Mouse (Mus musculus) cerebellum, adult 2 months (tissue): ENCODE measurements around the gene Lmf1. TPM values are rescaled to one million over a fixed set of nuclear protein-coding genes. Genes with fewer than 3 reads are reported as not detected.
A peak's percentile ranks its signal among the peaks of the same experiment; 100 is the strongest.

Source experiments
- DNase-seq, 2 experiments: peaks; one replicate each; pipeline ENCODE4 v3.0.0; 2021
- H3K27ac ChIP-seq: fragments of 200-500 bp; 2 replicates; pipeline ENCODE4 v1.5.1; 2012; ENCODE audit warnings: low read length, control low read depth, inconsistent platforms; ENCODE audit not compliant: insufficient read depth
- H3K27me3 ChIP-seq: fragments of 200-500 bp; 2 replicates; pipeline ENCODE4 v1.6.1; 2012; ENCODE audit warnings: inconsistent platforms, mild to moderate bottlenecking, low read length, moderate library complexity; ENCODE audit not compliant: control insufficient read depth, insufficient read depth
- H3K4me1 ChIP-seq: fragments of 200-500 bp; 2 replicates; pipeline ENCODE4 v1.6.1; 2011; ENCODE audit warnings: low read length; ENCODE audit not compliant: control insufficient read depth, insufficient read depth
- H3K4me3 ChIP-seq: fragments of 200-500 bp; replicated peaks from 2 replicates; pipeline ENCODE3; 2011; ENCODE audit warnings: mild to moderate bottlenecking, low read depth, low read length, control low read depth; ENCODE audit not compliant: insufficient read depth
- CTCF ChIP-seq: fragments of 200-500 bp; IDR thresholded peaks from 2 replicates; pipeline ENCODE4 v1.5.1; 2011; ENCODE audit warnings: low read depth, mild to moderate bottlenecking, control low read depth, low read length, moderate library complexity, borderline replicate concordance; ENCODE audit not compliant: insufficient read depth
- POLR2A ChIP-seq: fragments of 200-500 bp; IDR thresholded peaks from 2 replicates; pipeline ENCODE4 v1.6.1; 2011; ENCODE audit warnings: low read length, control low read depth, borderline replicate concordance; ENCODE audit not compliant: insufficient read depth
- WGBS: fragments of 180-500 bp; shearing (Covaris S2); methylation state at CpG from one replicate; pipeline ENCODE4 v1.1.7; 2018; 5-methylcytosine and 5-hydroxymethylcytosine counted together
- polyA plus RNA-seq: library from polyadenylated mRNA; depleted of rRNA; stranded (reverse); fragments of >200 nt; gene quantifications from 2 replicates; pipeline ENCODE4 v1.2.3, GENCODE M21; 2012

Lmf1 gene
- polyA plus RNA-seq, 1 experiment: 19.1 TPM

GRCm38 (mm10) chr17:25565244-25565643 is 13.6 kb upstream of the Lmf1 start:
- Histone ChIP-seq H3K4me1 (peaks cover 5% of the 10 kb centered on the region), H3K4me3 (no peak overlapping the region)
- DNase-seq: peak; percentile 29 to 54

GRCm38 (mm10) chr17:25565860-25566600 is 12.9 kb upstream of the Lmf1 start:
- H3K4me3 ChIP-seq: no peak overlapping the region
- H3K4me1 ChIP-seq: peaks cover 5% of the 10 kb centered on the region; the same call in 1 of the 2 replicates
- no peak for DNase-seq
- 67% methylated on average over 17 of the region's 17 CpGs for WGBS
- TF ChIP-seq POLR2A (no peak), CTCF (no peak)
- H3K27me3 ChIP-seq: peaks cover under 1% of the 10 kb centered on the region; the same call in 1 of the 2 replicates
- no peak overlapping the region for H3K27ac ChIP-seq

More at GRCm38 (mm10) chr17:25565244-25565643, 13.6 kb upstream of the Lmf1 start:
- H3K27ac ChIP-seq: no peak overlapping the region
- 33% methylated on average over 6 of the region's 6 CpGs for WGBS
- TF ChIP-seq CTCF (no peak), POLR2A (no peak)
- H3K27me3 ChIP-seq: no peaks in the 10 kb centered on the region; the same call in 1 of the 2 replicates

GRCm38 (mm10) chr17:25567261-25567660 is 11.6 kb upstream of the Lmf1 start:
- H3K4me3 ChIP-seq: no peak overlapping the region
- WGBS: 61% methylated on average over 13 of the region's 13 CpGs
- H3K27ac ChIP-seq: no peak overlapping the region
- H3K27me3 ChIP-seq: peaks cover 1% of the 10 kb centered on the region; the same call in 1 of the 2 replicates
- H3K4me1 ChIP-seq: peaks cover 5% of the 10 kb centered on the region; the same call in 1 of the 2 replicates
- no peak for TF ChIP-seq POLR2A
- TF ChIP-seq CTCF: no peak
- no peak for DNase-seq

DNA sequence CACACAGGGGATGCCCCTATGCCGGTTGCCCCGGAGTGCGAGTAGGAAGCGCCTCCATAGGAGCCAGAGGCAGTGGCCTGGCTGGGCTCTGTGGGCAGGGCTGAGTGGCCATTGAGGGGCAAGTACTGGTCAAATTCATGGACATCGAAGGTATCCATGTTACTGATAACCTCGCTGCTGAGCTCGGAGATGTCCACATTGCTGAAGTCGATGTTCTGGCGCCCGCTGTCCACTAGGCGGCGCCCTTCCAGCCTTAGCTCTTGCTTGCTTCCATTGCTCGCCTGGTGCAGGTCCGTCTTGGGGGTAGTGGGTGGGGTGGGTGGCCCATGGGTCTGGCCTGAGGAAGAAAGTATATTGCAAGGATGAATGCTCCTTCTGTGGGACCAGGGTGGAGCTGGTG is 11.1 kb upstream of the Lmf1 start:
- no peak overlapping the region for H3K4me3 ChIP-seq
- H3K4me1 ChIP-seq: peaks cover 5% of the 10 kb centered on the region; the same call in 1 of the 2 replicates
- peak; percentile 91 for TF ChIP-seq CTCF
- TF ChIP-seq POLR2A: no peak
- DNase-seq: peak; percentile 53 to 69
- WGBS: 22% methylated on average over 14 of the region's 14 CpGs
- H3K27me3 ChIP-seq: peaks cover 1% of the 10 kb centered on the region; the same call in 1 of the 2 replicates
- no peak overlapping the region for H3K27ac ChIP-seq

DNA sequence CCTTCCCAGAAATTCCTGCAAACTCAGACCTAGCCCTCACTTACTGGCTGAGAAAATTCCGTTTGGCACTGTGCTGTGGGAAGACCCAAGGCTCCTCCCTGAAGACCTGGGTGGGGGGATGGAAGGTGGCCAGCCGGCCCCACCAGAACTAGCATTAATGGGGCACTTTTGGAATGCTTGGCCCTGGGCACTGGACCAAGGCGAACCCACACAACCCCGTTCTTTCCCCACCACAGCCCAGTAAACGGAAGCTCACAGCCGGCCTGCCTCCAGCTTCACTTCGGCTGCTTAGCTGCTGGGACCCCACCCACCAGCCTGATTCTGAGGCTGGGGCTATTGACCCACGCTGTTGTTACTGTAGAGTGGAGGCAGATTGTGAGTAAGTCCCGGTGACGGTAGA is 10.7 kb upstream of the Lmf1 start:
- Histone ChIP-seq H3K4me1 (peaks cover 5% of the 10 kb centered on the region; the same call in 1 of the 2 replicates), H3K4me3 (peak overlapping the region; percentile 28), H3K27ac (no peak overlapping the region), H3K27me3 (peaks cover 1% of the 10 kb centered on the region; the same call in 1 of the 2 replicates)
- peak in 1 of 2 experiments; percentile 41 for DNase-seq
- TF ChIP-seq CTCF (no peak), POLR2A (no peak)
- WGBS: 20% methylated on average over 10 of the region's 10 CpGs

GRCm38 (mm10) chr17:25568880-25569279 is 10.0 kb upstream of the Lmf1 start:
- WGBS: 32% methylated on average over 11 of the region's 11 CpGs
- TF ChIP-seq POLR2A (no peak), CTCF (no peak)
- peak overlapping the region; percentile 58 for H3K4me3 ChIP-seq
- peaks cover 5% of the 10 kb centered on the region; the same call in 1 of the 2 replicates for H3K4me1 ChIP-seq
- H3K27me3 ChIP-seq: peaks cover 1% of the 10 kb centered on the region; the same call in 1 of the 2 replicates
- H3K27ac ChIP-seq: no peak overlapping the region
- DNase-seq: no peak

- Histone ChIP-seq H3K4me3 (peak overlapping the region; percentile 58), H3K27ac (peak overlapping the region; percentile 25; the same call in 1 of the 2 replicates), H3K4me1 (peaks cover 5% of the 10 kb centered on the region; the same call in 1 of the 2 replicates), H3K27me3 (peaks cover 1% of the 10 kb centered on the region; the same call in 1 of the 2 replicates)
- no peak for DNase-seq
- no peak for TF ChIP-seq POLR2A
- WGBS: 5% methylated on average over 54 of the region's 54 CpGs
Observed at GRCm38 (mm10) chr17:25569833-25570647, 8.8 kb upstream of the Lmf1 start.
